Mouse (Mus musculus): ENCODE measurements around the gene Hic2. TPM values are rescaled to one million over a fixed set of nuclear protein-coding genes. Genes with fewer than 3 reads are reported as not detected.

The Hic2 gene
- total and polyA plus RNA-seq, 3 experiments, result 5.9 to 9.5 TPM; not detected in 1

GRCm38 (mm10) chr16:17312531-17312930 lies 79.2 kb downstream of the Hic2 start:
- H3K36me3 ChIP-seq (ENCODE audit: control insufficient read depth in 1 of 2, insufficient read depth in 2 of 2, low read length in 2 of 2), result no peaks in the 10 kb centered on the region; a peak in 1 of 4 replicates
- no peak overlapping the region for H3K4me3 ChIP-seq (ENCODE audit: control insufficient read depth in 1 of 2, insufficient read depth in 1 of 2, low read depth in 2 of 2, low read length in 2 of 2)
- no peak for DNase-seq (ENCODE audit: low read depth, low spot score)
- no peak overlapping the region for H3K27ac ChIP-seq (ENCODE audit: control insufficient read depth, low read depth, low read length)
- TF ChIP-seq POLR2A (IDR thresholded peaks at IDR 0.05; ENCODE audit: control insufficient read depth in 1 of 2, insufficient read depth in 1 of 2, low read depth in 1 of 2, low read length in 2 of 2, poor library complexity in 1 of 2), result no peak
- TF ChIP-seq POLR2AphosphoS5 (IDR thresholded peaks at IDR 0.05; ENCODE audit: borderline replicate concordance, low read depth, low read length), result no peak
- TF ChIP-seq CTCF (IDR thresholded peaks at IDR 0.05 in 2 of 3, conservative IDR thresholded peaks at IDR 0.05 in 1 of 3; ENCODE audit: control insufficient read depth in 1 of 3, insufficient read depth in 1 of 3, low read depth in 2 of 3, low read length in 3 of 3, poor library complexity in 1 of 3, severe bottlenecking in 1 of 3), result no peak
- no peak for TF ChIP-seq ZKSCAN1 (IDR thresholded peaks at IDR 0.05; ENCODE audit: low read depth, low read length)
- TF ChIP-seq CHD2 (IDR thresholded peaks at IDR 0.05; ENCODE audit: low read length), result no peak
- TF ChIP-seq MXI1 (IDR thresholded peaks at IDR 0.05; ENCODE audit: low read depth, low read length), result no peak
- no peak for TF ChIP-seq TBP (IDR thresholded peaks at IDR 0.05; ENCODE audit: low read depth, low read length)
- no peak for TF ChIP-seq RCOR1 (IDR thresholded peaks at IDR 0.05; ENCODE audit: low read depth, low read length)
- no peak for TF ChIP-seq TAL1 (IDR thresholded peaks at IDR 0.05; ENCODE audit: low read length)
- no peaks in the 10 kb centered on the region for H3K9me3 ChIP-seq (replicated peaks; ENCODE audit: insufficient read depth, low read length)
- no peaks in the 10 kb centered on the region for H3K4me1 ChIP-seq (ENCODE audit: control insufficient read depth in 1 of 2, insufficient read depth in 2 of 2, low read length in 2 of 2)
- no peaks in the 10 kb centered on the region for H3K27me3 ChIP-seq (ENCODE audit: control insufficient read depth in 1 of 2, insufficient read depth in 2 of 2, low read length in 2 of 2)
- no peak overlapping the region for H3K9ac ChIP-seq (ENCODE audit: control insufficient read depth, low read depth, low read length, poor library complexity, severe bottlenecking)
- H3K79me2 ChIP-seq (ENCODE audit: control insufficient read depth, insufficient read depth, low read length, poor library complexity), result no peaks in the 10 kb centered on the region

Other genes with a start within 250 kb of the Hic2 start
- 0.42 and 0.46 TPM in 2 replicates for gene Ypel1, start 163.9 kb upstream of the Hic2 start, total RNA-seq (2012; rRNA removed)
- 1 to 10 TPM in 1 of 2 experiments, not detected in 1; 1.1 TPM for gene Ypel1, start 163.9 kb upstream of the Hic2 start, polyA plus RNA-seq (2012; ENCODE audit: insufficient read depth in 1 of 2, insufficient read length in 2 of 2, low read depth in 1 of 2, low replicate concordance in 2 of 2, missing spikeins in 1 of 2)
- 62.1 and 62.9 TPM in 2 replicates for gene Ppil2, start 122.3 kb upstream of the Hic2 start, total RNA-seq (2012; rRNA removed)
- 10 to 100 TPM in 1 of 2 experiments, not detected in 1; 81.2 TPM for gene Ppil2, start 122.3 kb upstream of the Hic2 start, polyA plus RNA-seq (2012; ENCODE audit: insufficient read depth in 1 of 2, insufficient read length in 2 of 2, low read depth in 1 of 2, low replicate concordance in 2 of 2, missing spikeins in 1 of 2)
- 22.6 and 23.8 TPM in 2 replicates for gene 2610318N02Rik, start 108.4 kb upstream of the Hic2 start, total RNA-seq (2012; rRNA removed)
- 10 to 100 TPM in 1 of 2 experiments, not detected in 1; 80.6 TPM for gene 2610318N02Rik, start 108.4 kb upstream of the Hic2 start, polyA plus RNA-seq (2012; ENCODE audit: insufficient read depth in 1 of 2, insufficient read length in 2 of 2, low read depth in 1 of 2, low replicate concordance in 2 of 2, missing spikeins in 1 of 2)
- gene Sdf2l1, start 101.2 kb upstream of the Hic2 start, total RNA-seq (2012; rRNA removed), result 246 and 263 TPM in 2 replicates
- 100 to 1,000 TPM in 1 of 2 experiments, not detected in 1; 249 TPM for gene Sdf2l1, start 101.2 kb upstream of the Hic2 start, polyA plus RNA-seq (2012; ENCODE audit: insufficient read depth in 1 of 2, insufficient read length in 2 of 2, low read depth in 1 of 2, low replicate concordance in 2 of 2, missing spikeins in 1 of 2)
- 56.7 TPM in 2 replicates for gene Ydjc, start 89.0 kb upstream of the Hic2 start, total RNA-seq (2012; rRNA removed)
- 10 to 100 TPM in 1 of 2 experiments, not detected in 1; 68.5 TPM for gene Ydjc, start 89.0 kb upstream of the Hic2 start, polyA plus RNA-seq (2012; ENCODE audit: insufficient read depth in 1 of 2, insufficient read length in 2 of 2, low read depth in 1 of 2, low replicate concordance in 2 of 2, missing spikeins in 1 of 2)
- gene Ccdc116, start 86.3 kb upstream of the Hic2 start, total RNA-seq (2012; rRNA removed), result 3.4 and 4.9 TPM in 2 replicates
- gene Ccdc116, start 86.3 kb upstream of the Hic2 start, polyA plus RNA-seq (2012; ENCODE audit: insufficient read depth in 1 of 2, insufficient read length in 2 of 2, low read depth in 1 of 2, low replicate concordance in 2 of 2, missing spikeins in 1 of 2), result 1 to 10 TPM in 1 of 2 experiments, not detected in 1; 7.9 TPM
- gene Ube2l3, start 30.9 kb upstream of the Hic2 start, total RNA-seq (2012; rRNA removed), result 137 and 166 TPM in 2 replicates
- gene Ube2l3, start 30.9 kb upstream of the Hic2 start, polyA plus RNA-seq (2012; ENCODE audit: insufficient read depth in 1 of 2, insufficient read length in 2 of 2, low read depth in 1 of 2, low replicate concordance in 2 of 2, missing spikeins in 1 of 2), result 1,000 to 10,000 TPM in 1 of 2 experiments, 100 to 1,000 TPM in 1; 297 to 2,006 TPM
- gene Rimbp3, start 25.0 kb upstream of the Hic2 start, total RNA-seq (2012; rRNA removed), result 0.36 and 0.62 TPM in 2 replicates
- under 1 TPM in 1 of 2 experiments, not detected in 1; 0.35 TPM for gene Rimbp3, start 25.0 kb upstream of the Hic2 start, polyA plus RNA-seq (2012; ENCODE audit: insufficient read depth in 1 of 2, insufficient read length in 2 of 2, low read depth in 1 of 2, low replicate concordance in 2 of 2, missing spikeins in 1 of 2)
- gene Tmem191c, start 42.5 kb downstream of the Hic2 start, total RNA-seq (2012; rRNA removed), result 2.6 and 3.3 TPM in 2 replicates
- gene Tmem191c, start 42.5 kb downstream of the Hic2 start, polyA plus RNA-seq (2012; ENCODE audit: insufficient read depth in 1 of 2, insufficient read length in 2 of 2, low read depth in 1 of 2, low replicate concordance in 2 of 2, missing spikeins in 1 of 2), result 1 to 10 TPM in 1 of 2 experiments, not detected in 1; 7.5 TPM
- not detected in 2 replicates for gene Serpind1, start 97.8 kb downstream of the Hic2 start, total RNA-seq (2012; rRNA removed)
- gene Serpind1, start 97.8 kb downstream of the Hic2 start, polyA plus RNA-seq (2012; ENCODE audit: insufficient read depth in 1 of 2, insufficient read length in 2 of 2, low read depth in 1 of 2, low replicate concordance in 2 of 2, missing spikeins in 1 of 2), result not detected
- gene Snap29, start 172.4 kb downstream of the Hic2 start, total RNA-seq (2012; rRNA removed), result 9.4 and 11.6 TPM in 2 replicates
- 10 to 100 TPM in 1 of 2 experiments, not detected in 1; 11.8 TPM for gene Snap29, start 172.4 kb downstream of the Hic2 start, polyA plus RNA-seq (2012; ENCODE audit: insufficient read depth in 1 of 2, insufficient read length in 2 of 2, low read depth in 1 of 2, low replicate concordance in 2 of 2, missing spikeins in 1 of 2)
- gene Pi4ka, start 172.7 kb downstream of the Hic2 start, total RNA-seq (2012; rRNA removed), result 25.0 and 30.9 TPM in 2 replicates
- gene Pi4ka, start 172.7 kb downstream of the Hic2 start, polyA plus RNA-seq (2012; ENCODE audit: insufficient read depth in 1 of 2, insufficient read length in 2 of 2, low read depth in 1 of 2, low replicate concordance in 2 of 2, missing spikeins in 1 of 2), result 100 to 1,000 TPM in 1 of 2 experiments, 10 to 100 TPM in 1; 73.1 to 286 TPM
- gene Crkl, start 218.4 kb downstream of the Hic2 start, total RNA-seq (2012; rRNA removed), result 14.9 and 16.2 TPM in 2 replicates
- 100 to 1,000 TPM in 1 of 2 experiments, 10 to 100 TPM in 1; 34.6 to 146 TPM for gene Crkl, start 218.4 kb downstream of the Hic2 start, polyA plus RNA-seq (2012; ENCODE audit: insufficient read depth in 1 of 2, insufficient read length in 2 of 2, low read depth in 1 of 2, low replicate concordance in 2 of 2, missing spikeins in 1 of 2)